Mouse (Mus musculus) lung, adult 2 months (tissue): Measurements from ENCODE around the gene Gse1.

Source experiments
- CTCF ChIP-seq: fragments of 200-500 bp; IDR thresholded peaks from 2 replicates; pipeline ENCODE4 v1.5.1; 2011; ENCODE audit warnings: mild to moderate bottlenecking, low read length, control low read depth; ENCODE audit not compliant: insufficient read depth
- POLR2A ChIP-seq: fragments of 200-500 bp; IDR thresholded peaks from 2 replicates; pipeline ENCODE4 v1.6.1; 2011; ENCODE audit warnings: low read depth, mild to moderate bottlenecking, control low read depth, low read length, borderline replicate concordance; ENCODE audit errors: extremely low read depth

DNA sequence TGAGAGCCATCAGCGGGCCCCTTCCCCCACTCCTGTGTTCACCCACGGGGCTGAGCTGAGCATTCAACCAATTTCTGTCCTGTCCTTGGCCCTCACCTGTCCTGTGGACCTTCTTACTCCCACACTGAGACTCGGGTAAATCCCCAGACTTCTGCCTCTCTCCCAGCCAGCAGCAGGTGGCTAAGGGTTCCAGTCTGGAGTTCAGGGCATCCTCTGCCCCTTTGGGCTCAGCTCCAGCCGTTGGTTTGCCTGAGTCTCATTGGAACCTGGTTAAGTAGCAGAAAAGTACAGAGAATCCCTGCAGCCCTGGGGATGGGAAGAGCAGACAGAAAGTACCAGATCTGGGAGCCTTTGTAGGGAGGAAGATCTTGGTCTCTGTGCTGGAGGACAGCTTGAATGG is 4.1 kb downstream of the Gse1 start:
- TF ChIP-seq POLR2A: no peak
- TF ChIP-seq CTCF: no peak
